Mouse (Mus musculus) cerebellum, adult 11 months (tissue): ENCODE results near the gene Alpk1.

Experiments
- DNase-seq: peaks from one replicate; pipeline ENCODE4 v3.0.0; 2022

The Alpk1 gene

GRCm38 (mm10) chr3:127737876-127738275 lies 42.5 kb downstream of the Alpk1 start:
- no peak for DNase-seq

- no peak for DNase-seq
Measured at GRCm38 (mm10) chr3:127735395-127735794, 44.9 kb downstream of the Alpk1 start.

GRCm38 (mm10) chr3:127729513-127730137 lies 50.7 kb downstream of the Alpk1 start:
- no peak for DNase-seq

GRCm38 (mm10) chr3:127728851-127729512 lies 51.3 kb downstream of the Alpk1 start:
- DNase-seq, result no peak

- no peak for DNase-seq
Measured at GRCm38 (mm10) chr3:127728046-127728445, 52.3 kb downstream of the Alpk1 start.

- no peak for DNase-seq
Measured at GRCm38 (mm10) chr3:127720948-127721347, 59.4 kb downstream of the Alpk1 start.

GRCm38 (mm10) chr3:127720050-127720449 lies 60.3 kb downstream of the Alpk1 start:
- DNase-seq, result no peak

- no peak for DNase-seq
Measured at GRCm38 (mm10) chr3:127719601-127720000, 60.7 kb downstream of the Alpk1 start.

- DNase-seq, result no peak
Measured at GRCm38 (mm10) chr3:127716759-127717158, 63.6 kb downstream of the Alpk1 start.

GRCm38 (mm10) chr3:127713112-127713511 lies 67.2 kb downstream of the Alpk1 start:
- no peak for DNase-seq

- no peak for DNase-seq
Measured at GRCm38 (mm10) chr3:127711536-127711935, 68.8 kb downstream of the Alpk1 start.

- no peak for DNase-seq
Measured at GRCm38 (mm10) chr3:127707089-127707485, 73.2 kb downstream of the Alpk1 start.

GRCm38 (mm10) chr3:127706445-127707088 lies 73.8 kb downstream of the Alpk1 start:
- no peak for DNase-seq

- no peak for DNase-seq
Measured at GRCm38 (mm10) chr3:127705515-127706444, 74.5 kb downstream of the Alpk1 start.

- DNase-seq, result no peak
Measured at GRCm38 (mm10) chr3:127705139-127705514, 75.2 kb downstream of the Alpk1 start.

GRCm38 (mm10) chr3:127701196-127701825 lies 79.0 kb downstream of the Alpk1 start:
- DNase-seq, result no peak

- no peak for DNase-seq
Measured at GRCm38 (mm10) chr3:127698636-127699035, 81.7 kb downstream of the Alpk1 start.

- no peak for DNase-seq
Measured at GRCm38 (mm10) chr3:127696541-127696940, 83.8 kb downstream of the Alpk1 start.

- DNase-seq, result no peak
Measured at GRCm38 (mm10) chr3:127694802-127695771, 85.2 kb downstream of the Alpk1 start.

GRCm38 (mm10) chr3:127691230-127691629 lies 89.1 kb downstream of the Alpk1 start:
- no peak for DNase-seq

GRCm38 (mm10) chr3:127679703-127680102 lies 100.6 kb downstream of the Alpk1 start:
- no peak for DNase-seq
